Mouse (Mus musculus) cerebellum, postnatal 36 days (tissue): Measurements from ENCODE around the gene Bcl7c.
"Not testable (repeated sequence)": the region's sequence is repeated elsewhere in the genome, so short reads cannot be mapped to it uniquely, and the experiment has no call there.

Experiments
- DNase-seq, 2 experiments: peaks; one replicate each; pipeline ENCODE4 v3.0.0; 2021 to 2022; ENCODE audit warnings: mixed read lengths in 2 of 2

Bcl7c gene

GRCm38 (mm10) chr7:127681888-127682553 lies 26.7 kb downstream of the Bcl7c start:
- no peak for DNase-seq

DNA sequence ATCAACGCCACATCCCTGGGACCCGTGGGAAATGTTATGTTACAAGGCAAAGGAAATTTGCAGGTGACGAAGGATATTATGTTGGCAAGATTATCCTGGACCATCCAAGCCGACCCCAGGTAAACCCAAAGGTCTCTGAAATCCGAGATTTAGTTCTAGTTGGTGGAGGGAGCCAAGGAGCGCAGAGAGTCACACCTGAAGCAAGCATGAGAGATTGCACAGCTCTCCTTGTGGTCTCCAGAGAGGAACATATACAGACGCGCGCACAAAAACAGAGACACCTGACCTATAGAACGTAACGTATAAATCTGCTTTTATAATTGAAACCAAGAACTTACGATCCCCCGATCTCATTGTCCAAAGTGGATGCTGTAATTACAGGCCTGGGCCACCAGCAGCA lies 28.2 kb downstream of the Bcl7c start:
- no peak for DNase-seq

GRCm38 (mm10) chr7:127678811-127679210 lies 29.9 kb downstream of the Bcl7c start:
- DNase-seq, result no peak

GRCm38 (mm10) chr7:127677609-127678008 lies 31.1 kb downstream of the Bcl7c start:
- no peak for DNase-seq

DNA sequence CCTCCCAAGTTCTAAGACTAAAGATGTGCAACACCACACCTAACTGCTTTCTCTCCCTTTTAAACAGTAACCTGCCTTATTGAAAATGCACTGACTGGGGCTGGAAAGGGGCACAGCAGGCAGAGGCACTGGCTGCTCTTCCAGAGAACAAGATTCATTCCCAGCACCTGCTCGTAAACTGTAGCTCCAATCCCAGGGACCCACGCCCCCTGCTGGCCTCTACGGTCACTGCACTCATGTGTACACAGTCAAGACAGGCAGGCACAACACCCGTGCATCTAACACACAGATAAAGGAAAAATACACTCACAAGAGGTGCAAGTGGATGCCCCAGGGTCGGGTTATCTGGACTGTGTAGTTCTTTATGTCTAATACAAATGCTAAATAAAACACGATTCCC lies 31.7 kb downstream of the Bcl7c start:
- DNase-seq, result peak; percentile 58 to 65

DNA sequence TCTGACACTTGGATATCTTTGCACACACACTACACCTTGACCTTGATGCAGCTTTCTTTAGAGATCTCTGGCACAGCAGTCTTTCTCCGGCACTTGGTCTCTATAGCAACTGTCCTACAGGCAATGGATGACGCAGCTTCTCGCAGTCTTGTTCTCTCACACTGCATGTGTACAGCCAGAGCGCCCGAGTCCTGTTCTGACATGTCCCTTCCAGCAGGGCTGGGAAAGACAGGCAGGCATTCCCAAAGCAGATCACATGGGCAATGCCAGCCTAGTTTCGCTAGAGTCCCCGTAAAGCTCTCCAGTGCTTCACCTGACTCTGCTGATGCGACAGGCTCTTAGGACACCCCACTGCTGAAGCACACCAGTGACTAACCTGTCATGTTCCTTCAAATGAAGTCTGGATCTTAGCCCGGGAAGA lies 33.3 kb downstream of the Bcl7c start:
- peak in 1 of 2 experiments; percentile 18 for DNase-seq

GRCm38 (mm10) chr7:127674977-127675376 lies 33.8 kb downstream of the Bcl7c start:
- DNase-seq, result peak; percentile 87 to 92

DNA sequence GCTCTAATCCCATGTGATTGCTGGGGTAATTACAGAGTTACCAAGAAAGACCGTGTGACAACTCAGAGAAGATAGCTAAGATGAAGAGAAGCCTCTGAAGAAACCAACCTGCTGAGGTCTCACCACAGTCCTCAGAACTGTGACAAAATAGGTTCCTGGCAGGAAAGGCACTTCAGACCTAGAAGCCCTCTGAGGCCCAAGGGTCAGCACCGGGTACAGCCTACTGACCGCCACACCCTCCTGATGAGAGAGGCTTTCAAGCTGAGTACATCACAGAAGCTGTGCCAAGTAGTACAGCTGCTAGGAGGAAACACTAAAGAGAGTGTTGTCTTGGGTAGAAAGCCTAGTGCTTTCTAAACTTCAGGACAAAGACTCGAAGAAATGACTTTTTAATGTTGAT lies 36.0 kb downstream of the Bcl7c start:
- DNase-seq, result no peak

- DNase-seq, result no peak
Measured at GRCm38 (mm10) chr7:127671880-127672774, 36.6 kb downstream of the Bcl7c start.

DNA sequence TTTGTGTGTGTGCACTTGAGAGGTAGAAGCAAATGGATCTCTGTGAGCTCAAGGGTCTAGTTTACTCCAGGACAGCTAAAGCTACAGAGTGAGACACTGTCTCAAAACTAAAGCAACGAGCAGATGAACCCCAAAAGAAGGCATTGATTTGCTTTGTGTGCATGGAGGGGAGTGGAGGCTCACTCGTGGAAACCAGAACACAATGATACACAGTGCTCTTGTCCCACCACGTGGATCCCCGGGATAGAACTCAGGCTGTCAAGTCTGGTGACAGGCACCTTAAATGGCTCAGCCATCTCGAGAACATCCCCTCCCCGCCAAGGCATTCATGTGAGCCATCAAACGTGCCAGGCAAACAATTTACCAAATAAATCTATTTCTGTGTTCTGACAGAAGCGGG lies 41.6 kb downstream of the Bcl7c start:
- DNase-seq, result no peak

GRCm38 (mm10) chr7:127666679-127667078 lies 42.1 kb downstream of the Bcl7c start:
- no peak for DNase-seq

DNA sequence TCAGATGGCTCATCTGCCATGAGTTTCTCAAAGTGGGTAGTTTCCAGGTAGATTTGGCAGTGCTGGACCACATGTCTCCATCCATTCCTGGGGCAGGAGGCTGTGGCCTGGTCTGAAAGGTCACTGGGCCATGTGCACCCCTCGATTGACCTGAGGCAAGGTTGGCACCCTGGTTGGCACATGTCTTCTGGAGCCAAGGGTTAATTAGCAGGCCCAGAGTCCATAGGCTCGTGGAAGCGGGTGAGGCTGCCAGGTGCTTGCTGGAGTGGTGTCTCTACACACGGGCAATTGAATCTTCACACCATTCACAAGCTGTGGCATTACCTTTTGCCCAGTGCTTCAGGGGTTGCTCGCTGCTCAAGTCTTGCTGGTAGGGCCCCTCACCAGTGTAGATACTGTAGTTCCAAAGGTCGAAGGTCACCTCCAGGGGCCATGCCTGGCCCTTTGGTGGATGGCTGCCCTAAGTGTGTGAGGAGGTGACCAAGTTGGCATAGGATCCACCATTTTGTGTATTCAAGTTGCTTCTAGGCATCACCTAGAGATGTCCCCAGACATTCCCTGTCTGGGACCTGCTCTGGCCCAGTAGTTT lies 42.6 kb downstream of the Bcl7c start:
- DNase-seq, result no peak

- DNase-seq, result no peak
Measured at GRCm38 (mm10) chr7:127662926-127663325, 45.8 kb downstream of the Bcl7c start.

- DNase-seq, result no peak
Measured at GRCm38 (mm10) chr7:127661833-127662232, 46.9 kb downstream of the Bcl7c start.

GRCm38 (mm10) chr7:127660882-127661281 lies 47.9 kb downstream of the Bcl7c start:
- DNase-seq, result no peak

DNA sequence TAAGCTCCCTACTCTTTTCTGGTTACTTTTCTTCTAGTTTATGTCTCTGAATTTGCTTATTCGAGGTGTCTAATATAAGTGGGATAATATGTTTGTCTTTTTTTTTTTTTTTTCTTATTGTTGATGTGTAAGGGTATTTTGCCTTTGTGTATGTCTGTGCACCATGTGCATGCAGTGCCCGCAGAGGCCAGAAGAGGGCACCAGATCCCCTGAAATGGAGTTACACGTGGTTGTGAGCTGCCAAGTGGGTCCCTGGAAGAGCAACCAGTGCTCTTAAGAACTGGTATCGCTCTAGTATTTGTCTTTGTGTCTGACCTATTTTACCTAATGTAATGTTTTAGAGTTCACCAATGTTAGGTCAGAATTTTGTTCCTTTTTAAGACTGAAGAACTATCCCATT lies 51.8 kb downstream of the Bcl7c start:
- DNase-seq, result peak; percentile 62 to 68

DNA sequence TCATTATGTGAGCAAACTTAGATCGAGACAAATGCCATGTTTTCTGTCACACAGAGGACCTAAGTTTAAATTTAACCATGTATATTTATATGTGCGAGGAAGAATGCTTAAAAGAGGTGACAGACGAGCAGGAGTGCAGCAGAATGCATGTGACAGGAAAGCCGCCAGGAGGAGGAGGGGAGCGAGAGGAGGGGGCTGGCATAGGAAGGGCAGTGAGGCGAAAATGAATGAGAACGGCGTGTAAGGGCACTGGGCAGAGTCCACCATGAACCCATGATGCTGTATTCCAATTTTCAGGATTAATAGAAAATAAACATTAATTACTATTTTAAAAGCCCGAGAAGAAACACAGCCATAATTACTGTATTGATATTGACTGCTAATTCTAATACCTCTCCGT lies 54.4 kb downstream of the Bcl7c start:
- DNase-seq, result no peak

DNA sequence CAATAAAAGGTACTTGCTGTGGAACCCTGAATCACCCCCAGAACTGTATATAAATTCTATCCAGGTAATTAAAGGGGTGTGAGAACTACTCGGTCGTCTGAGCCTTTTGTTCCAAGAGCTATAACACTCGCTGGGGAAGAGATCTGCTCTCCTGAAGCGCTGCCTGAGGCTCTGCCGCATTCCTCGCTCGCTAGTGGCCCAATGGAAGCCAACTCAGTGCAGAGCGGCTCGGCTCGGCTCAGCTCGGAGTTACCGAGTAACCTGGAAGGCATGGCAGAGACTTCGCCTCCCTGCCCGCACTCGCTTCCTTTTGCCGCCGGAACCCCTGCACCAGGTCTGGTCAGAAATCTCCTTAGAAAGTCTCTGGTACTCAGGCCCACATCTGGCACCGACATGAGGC lies 56.7 kb downstream of the Bcl7c start:
- no peak for DNase-seq

GRCm38 (mm10) chr7:127651624-127652023 lies 57.1 kb downstream of the Bcl7c start:
- no peak for DNase-seq

- no peak for DNase-seq
Measured at GRCm38 (mm10) chr7:127649206-127649605, 59.5 kb downstream of the Bcl7c start.

DNA sequence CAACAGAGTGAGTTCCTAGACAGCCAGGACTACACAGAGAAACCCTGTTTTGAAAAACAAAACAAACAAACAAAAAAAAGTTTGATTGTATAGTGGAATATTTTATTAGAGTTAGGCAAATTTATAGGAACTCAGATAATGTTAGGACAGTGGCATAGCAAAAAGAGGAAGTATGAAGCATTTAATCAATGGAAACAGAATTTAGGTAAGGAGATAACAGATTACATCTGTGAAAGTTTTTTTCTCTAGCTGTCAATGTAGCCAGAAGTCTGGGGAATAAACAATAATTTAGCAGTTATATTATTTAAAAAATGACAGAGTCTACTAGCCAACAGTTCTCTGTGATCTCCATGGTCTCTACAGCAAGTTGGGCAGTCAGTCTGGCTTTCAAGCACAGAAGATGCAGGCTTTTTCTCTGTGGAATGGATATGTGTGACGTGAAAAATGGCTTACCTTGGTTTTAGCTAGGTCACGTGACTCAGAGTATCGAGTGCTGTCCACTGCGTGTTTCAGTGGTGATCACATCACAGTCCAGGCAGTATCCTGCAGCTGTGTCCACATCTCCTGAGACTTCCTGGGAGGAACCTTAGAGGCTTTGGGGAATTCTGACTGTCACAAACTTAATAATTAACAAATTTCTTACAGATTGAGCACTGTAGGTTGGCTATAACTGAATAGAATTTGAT lies 60.1 kb downstream of the Bcl7c start:
- no peak for DNase-seq

GRCm38 (mm10) chr7:127647576-127647975 lies 61.2 kb downstream of the Bcl7c start:
- not testable (repeated sequence) for DNase-seq

- DNase-seq, result no peak
Measured at GRCm38 (mm10) chr7:127646363-127646762, 62.4 kb downstream of the Bcl7c start.
